ENCODE assay signal across 27 mouse cellular contexts in genomic region chr2:52944594-52944993, GRCm38 (mm10).
DNase-seq lines count a peak whose midpoint lies in the region; ATAC-seq and TF ChIP-seq lines count a peak whose summit lies in the region.
"Had no signal": no experiment of that assay in that cellular context is flagged by ENCODE, and none has a peak within 500 bp of the region (broad histone marks: within the 10 kb centered on the region; RNA-seq: fewer than 3 reads in every experiment).

No protein-coding gene starts in this region.

- no peaks in the 10 kb centered on the region for H3K9me3 ChIP-seq in kidney, embryonic 15.5 days (replicated peaks)
- H3K9me3 ChIP-seq in lung, postnatal 0 days (ENCODE audit: low read length), result no peaks in the 10 kb centered on the region
- H3K9me3 ChIP-seq: embryonic facial prominence, embryonic 10.5 days; embryonic facial prominence, embryonic 15.5 days; forebrain, embryonic 12.5 days; heart, embryonic 10.5 days; heart, embryonic 15.5 days; hindbrain, embryonic 13.5 days; liver, embryonic 15.5 days had no signal

- TF ChIP-seq EP300 in lung, postnatal 0 days (IDR thresholded peaks at IDR 0.05), result no peak

- ATAC-seq in kidney, embryonic 15.5 days (replicated peaks; ENCODE audit: low FRiP score), result peak; percentile 63; the same call in 1 of the 2 replicates
- ATAC-seq in lung, postnatal 0 days, result peak; percentile 48; the same call in 1 of the 2 replicates
- ATAC-seq: intestine, postnatal 0 days; midbrain, embryonic 16.5 days had no signal

- peaks cover 3% of the 10 kb centered on the region for H3K36me3 ChIP-seq in kidney, embryonic 15.5 days
- H3K36me3 ChIP-seq in lung, postnatal 0 days (ENCODE audit: insufficient read depth, low read length), result no peaks in the 10 kb centered on the region
- H3K36me3 ChIP-seq: embryonic facial prominence, embryonic 15.5 days; forebrain, embryonic 12.5 days; heart, embryonic 10.5 days; heart, embryonic 15.5 days; liver, embryonic 15.5 days had no signal

- no peak overlapping the region for H3K4me3 ChIP-seq in kidney, embryonic 15.5 days (replicated peaks)
- no peak overlapping the region for H3K4me3 ChIP-seq in lung, postnatal 0 days (ENCODE audit: low read depth, low read length)
- H3K4me3 ChIP-seq: embryonic facial prominence, embryonic 10.5 days; embryonic facial prominence, embryonic 15.5 days; forebrain, embryonic 12.5 days; heart, embryonic 10.5 days; heart, embryonic 15.5 days; hindbrain, embryonic 13.5 days; liver, embryonic 15.5 days; myocyte had no signal

- WGBS in kidney, embryonic 15.5 days, result 58% methylated on average over 5 of the region's 5 CpGs
- WGBS in lung, postnatal 0 days, result 79% methylated on average over 5 of the region's 5 CpGs

- H3K9ac ChIP-seq in kidney, embryonic 15.5 days, result no peak overlapping the region
- H3K9ac ChIP-seq in lung, postnatal 0 days (replicated peaks; ENCODE audit: low read depth), result no peak overlapping the region
- H3K9ac ChIP-seq: embryonic facial prominence, embryonic 15.5 days; forebrain, embryonic 12.5 days; forebrain, postnatal 0 days; heart, embryonic 15.5 days; hindbrain, embryonic 13.5 days; liver, embryonic 15.5 days; lung, embryonic 14.5 days had no signal

- H3K4me2 ChIP-seq in kidney, embryonic 15.5 days, result no peak overlapping the region
- H3K4me2 ChIP-seq in lung, postnatal 0 days (replicated peaks; ENCODE audit: low read depth, low read length), result no peak overlapping the region
- H3K4me2 ChIP-seq: embryonic facial prominence, embryonic 15.5 days; forebrain, embryonic 12.5 days; heart, embryonic 15.5 days; hindbrain, embryonic 13.5 days; liver, embryonic 15.5 days; lung, embryonic 14.5 days had no signal

- H3K27me3 ChIP-seq in kidney, embryonic 15.5 days, result no peaks in the 10 kb centered on the region
- no peaks in the 10 kb centered on the region for H3K27me3 ChIP-seq in lung, postnatal 0 days (replicated peaks; ENCODE audit: insufficient read depth, low read length)
- H3K27me3 ChIP-seq: embryonic facial prominence, embryonic 15.5 days; forebrain, embryonic 12.5 days; heart, embryonic 15.5 days; hindbrain, embryonic 13.5 days; liver, embryonic 15.5 days had no signal

- peaks cover 43% of the 10 kb centered on the region for H3K4me1 ChIP-seq in kidney, embryonic 15.5 days
- no peaks in the 10 kb centered on the region for H3K4me1 ChIP-seq in lung, postnatal 0 days (ENCODE audit: insufficient read depth, low read depth, low read length)
- H3K4me1 ChIP-seq: heart, embryonic 15.5 days; liver, embryonic 15.5 days had no signal

- no peak for TF ChIP-seq CTCF in lung, postnatal 0 days (IDR thresholded peaks at IDR 0.05)

- peak; percentile 27 to 34 for DNase-seq in adrenal gland, postnatal 36 days
- DNase-seq in adrenal gland, postnatal 4 days (ENCODE audit: low spot score in 2 of 2), result no peak
- no peak for DNase-seq in kidney, adult 8-10 months
- no peak for DNase-seq in lung, postnatal 0 days (ENCODE audit: low spot score)
- no peak for DNase-seq in lung, postnatal 36 days
- DNase-seq in 416B (ENCODE audit: low read depth), result peak; percentile 51
- DNase-seq: B cell, adult 2 months; cerebellum, adult 8-10 months; forebrain, postnatal 0 days; gastrocnemius, postnatal 14 days; heart, postnatal 36 days; layer of hippocampus, postnatal 36 days; liver; thymus, adult 2 months; thymus, postnatal 36 days had no signal

- H3K27ac ChIP-seq in kidney, embryonic 15.5 days, result no peak overlapping the region
- no peak overlapping the region for H3K27ac ChIP-seq in lung, postnatal 0 days (ENCODE audit: low read length)
- H3K27ac ChIP-seq: embryonic facial prominence, embryonic 15.5 days; forebrain, embryonic 12.5 days; heart, embryonic 10.5 days; heart, embryonic 15.5 days; liver, embryonic 15.5 days had no signal

Comparison
In these comparisons a context has a peak if more than half of its experiments do, and no peak if none do; other contexts are left out.
1. DNase-seq: peak in adrenal gland, postnatal 36 days (2 of 2) and 416B (single experiment); none in adrenal gland, postnatal 4 days (0 of 2), kidney, adult 8-10 months (0 of 2), lung, postnatal 0 days (single experiment) and lung, postnatal 36 days (single experiment).